Mouse (Mus musculus): Measurements from ENCODE around the gene Mapkap1.

The Mapkap1 gene

DNA sequence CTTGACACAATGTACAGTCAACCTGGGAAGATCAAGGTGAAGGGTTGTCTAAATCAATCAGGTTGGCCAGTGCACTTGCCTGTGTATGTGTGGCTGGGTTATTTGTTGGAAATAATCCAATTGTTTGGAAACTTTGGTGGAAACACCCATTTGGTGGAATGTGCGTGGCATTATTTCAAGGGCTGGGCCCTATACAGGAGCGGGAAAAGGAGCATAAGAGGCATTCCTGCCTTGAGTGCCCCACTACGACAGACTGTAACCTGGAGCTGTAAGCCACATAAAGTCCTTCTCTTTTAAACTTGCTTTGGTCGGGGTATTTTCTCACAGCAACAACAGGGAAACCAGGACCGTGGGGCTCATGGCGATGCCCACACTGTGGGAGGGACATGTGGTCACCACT is 263.9 kb downstream of the Mapkap1 start:
- ATAC-seq (ENCODE audit: insufficient number of reproducible peaks, low FRiP score, low TSS enrichment), result no peak

- ATAC-seq (ENCODE audit: insufficient number of reproducible peaks, low FRiP score, low TSS enrichment), result peak; percentile 50
These were observed 264.9 kb downstream of the Mapkap1 start for GRCm38 (mm10) chr2:34671385-34672026.

- ATAC-seq (ENCODE audit: insufficient number of reproducible peaks, low FRiP score, low TSS enrichment), result no peak
These were observed 267.3 kb downstream of the Mapkap1 start for GRCm38 (mm10) chr2:34673846-34674245.

Measured in cerebellum, adult (tissue).